Mouse (Mus musculus) stomach, postnatal 0 days (tissue): Measurements from ENCODE around the gene Sptb.

Source experiments
- CTCF ChIP-seq: IDR thresholded peaks from 2 replicates; pipeline ENCODE4 v1.5.1; 2016; ENCODE audit warnings: antibody characterized with exemption, low read depth, mild to moderate bottlenecking, moderate library complexity
- EP300 ChIP-seq: optimal IDR thresholded peaks from 2 replicates; pipeline ENCODE3; 2016; ENCODE audit warnings: antibody characterized with exemption

DNA sequence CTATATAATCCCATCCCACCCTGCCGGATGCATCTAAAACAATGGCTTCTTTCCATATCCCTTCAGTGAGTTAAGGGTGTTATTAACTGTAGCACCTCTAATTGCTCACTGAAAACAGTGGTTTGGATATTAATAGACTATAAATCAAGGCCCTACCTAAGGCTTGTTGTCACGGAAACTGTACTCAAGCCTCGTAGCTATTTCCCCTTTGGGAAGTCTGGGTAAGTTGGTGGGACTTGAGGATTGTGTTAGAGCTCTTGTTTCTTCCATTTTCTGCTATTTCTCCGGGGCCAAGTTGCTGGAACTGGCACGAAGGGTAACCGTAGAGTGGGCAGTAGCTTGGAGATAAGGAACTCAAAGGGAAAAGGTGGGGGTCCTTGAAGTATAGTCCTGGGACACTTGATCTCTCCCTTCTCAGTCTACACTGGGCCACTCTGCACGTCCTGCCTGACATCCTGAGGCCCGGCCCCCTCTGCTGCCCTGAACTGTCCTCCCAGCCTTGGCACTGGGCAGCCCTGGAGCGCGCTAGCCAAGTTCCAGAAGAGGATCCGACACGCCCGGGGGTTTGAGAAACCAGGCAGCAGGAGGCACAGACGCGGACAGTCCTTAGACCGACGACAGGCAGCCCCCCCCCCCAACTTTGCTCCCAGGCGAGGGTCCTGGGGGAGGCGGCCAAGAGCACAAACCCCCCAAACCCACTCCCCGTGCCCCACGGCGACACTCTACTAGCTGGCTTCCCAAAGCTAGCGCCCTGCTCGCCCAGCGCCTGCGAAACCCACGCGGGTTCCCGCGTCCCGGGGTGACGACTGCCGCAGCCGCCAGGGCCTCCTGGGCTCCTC, 1.2 kb downstream of the Sptb start:
- TF ChIP-seq EP300 (no peak), CTCF (no peak)
